Mouse (Mus musculus) liver, adult 2 months (tissue): ENCODE results near the gene Map3k11.

Source experiments
- CTCF ChIP-seq: fragments of 200-500 bp; IDR thresholded peaks from 2 replicates; pipeline ENCODE4 v1.5.1; 2011; ENCODE audit warnings: low read depth, low read length, control low read depth
- POLR2A ChIP-seq: fragments of 200-500 bp; IDR thresholded peaks from 2 replicates; pipeline ENCODE4 v1.6.1; 2011; ENCODE audit warnings: low read length, control low read depth; ENCODE audit not compliant: insufficient read depth; ENCODE audit errors: extremely low read depth

DNA sequence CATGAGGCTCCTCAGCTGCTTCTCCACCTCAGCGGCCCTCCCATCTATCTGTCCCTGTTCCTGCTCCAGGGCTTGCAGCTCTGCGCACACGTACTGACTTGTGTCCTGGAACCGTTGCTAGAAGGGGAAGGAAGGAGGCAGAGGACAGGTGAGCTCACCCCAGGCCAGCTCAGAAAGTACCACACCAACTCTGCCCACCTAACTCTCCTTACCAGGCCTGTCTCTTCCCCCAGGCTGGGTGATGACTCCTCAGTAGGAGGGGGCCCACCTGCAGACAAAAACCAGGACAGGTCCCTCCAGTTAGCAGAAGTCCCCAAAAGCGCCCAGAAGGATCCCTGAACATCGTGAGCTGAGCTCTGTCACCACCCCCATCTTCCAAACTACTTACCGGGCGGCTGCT lies 22.0 kb downstream of the Map3k11 start:
- TF ChIP-seq CTCF (no peak), POLR2A (no peak)
